Mouse (Mus musculus): ENCODE data around the gene Mkln1.
"Not testable (repeated sequence)": the region's sequence is repeated elsewhere in the genome, so short reads cannot be mapped to it uniquely, and the experiment has no call there.

Mkln1 gene

GRCm38 (mm10) chr6:31544318-31544717 lies 145.8 kb downstream of the Mkln1 start:
- no peak for DNase-seq (ENCODE audit: extremely low read depth, insufficient read length, low spot score)

GRCm38 (mm10) chr6:31549361-31550051 lies 151.0 kb downstream of the Mkln1 start:
- peak; percentile 85 for DNase-seq (ENCODE audit: extremely low read depth, insufficient read length, low spot score)

GRCm38 (mm10) chr6:31550876-31551532 lies 152.5 kb downstream of the Mkln1 start:
- no peak for DNase-seq (ENCODE audit: extremely low read depth, insufficient read length, low spot score)

GRCm38 (mm10) chr6:31556460-31557100 lies 158.0 kb downstream of the Mkln1 start:
- peak; percentile 72 for DNase-seq (ENCODE audit: extremely low read depth, insufficient read length, low spot score)

GRCm38 (mm10) chr6:31560138-31560959 lies 161.8 kb downstream of the Mkln1 start:
- no peak for DNase-seq (ENCODE audit: extremely low read depth, insufficient read length, low spot score)

- DNase-seq (ENCODE audit: extremely low read depth, insufficient read length, low spot score): not testable (repeated sequence)
These were observed 163.4 kb downstream of the Mkln1 start for GRCm38 (mm10) chr6:31561948-31562347.

GRCm38 (mm10) chr6:31562371-31563080 lies 164.0 kb downstream of the Mkln1 start:
- no peak for DNase-seq (ENCODE audit: extremely low read depth, insufficient read length, low spot score)

- peak; percentile 85 for DNase-seq (ENCODE audit: extremely low read depth, insufficient read length, low spot score)
These were observed 165.0 kb downstream of the Mkln1 start, which contains the start of gene Podxl for GRCm38 (mm10) chr6:31563235-31564181. Gene Podxl (minus strand): TSS chr6:31563981.

- no peak for DNase-seq (ENCODE audit: extremely low read depth, insufficient read length, low spot score)
These were observed 165.6 kb downstream of the Mkln1 start for GRCm38 (mm10) chr6:31564182-31564531.

- DNase-seq (ENCODE audit: extremely low read depth, insufficient read length, low spot score): no peak
These were observed 166.4 kb downstream of the Mkln1 start for GRCm38 (mm10) chr6:31564901-31565391.
